Mouse (Mus musculus) heart, adult 2 months (tissue): ENCODE measurements around the gene Slc35g1. TPM values are rescaled to one million over a fixed set of nuclear protein-coding genes. Genes with fewer than 3 reads are reported as not detected.

Experiments used
- DNase-seq, 2 experiments: peaks; one replicate each; pipeline ENCODE4 v3.0.0; 2021
- H3K27ac ChIP-seq: fragments of 200-600 bp; 2 replicates; pipeline ENCODE4 v1.8.1; 2022
- H3K27me3 ChIP-seq: fragments of 200-500 bp; 2 replicates; pipeline ENCODE4 v1.6.1; 2012; ENCODE audit warnings: mild to moderate bottlenecking, low read length, inconsistent platforms, mixed read lengths; ENCODE audit not compliant: control insufficient read depth, insufficient read depth
- H3K36me3 ChIP-seq: fragments of 200-500 bp; 2 replicates; pipeline ENCODE4 v1.6.1; 2012; ENCODE audit warnings: low read length, inconsistent platforms; ENCODE audit not compliant: control insufficient read depth, insufficient read depth
- H3K4me1 ChIP-seq: fragments of 200-500 bp; 2 replicates; pipeline ENCODE4 v1.6.1; 2011; ENCODE audit warnings: low read length; ENCODE audit not compliant: control insufficient read depth, insufficient read depth
- H3K4me3 ChIP-seq: fragments of 200-600 bp; 2 replicates; pipeline ENCODE4 v1.8.1; 2022
- H3K79me2 ChIP-seq: fragments of 200-500 bp; replicated peaks from 2 replicates; pipeline ENCODE4 v1.6.1; 2012; ENCODE audit warnings: mild to moderate bottlenecking, inconsistent platforms, low read length, moderate library complexity, mixed read lengths; ENCODE audit not compliant: control insufficient read depth, insufficient read depth
- H3K9ac ChIP-seq: fragments of 200-500 bp; 2 replicates; pipeline ENCODE4 v1.6.1; 2012; ENCODE audit warnings: low read depth, mild to moderate bottlenecking, control low read depth, inconsistent platforms, low read length, mixed read lengths
- CTCF ChIP-seq: fragments of 200-600 bp; IDR thresholded peaks from 2 replicates; pipeline ENCODE4 v1.8.1; 2022; ENCODE audit warnings: antibody characterized with exemption, mild to moderate bottlenecking, moderate library complexity
- EP300 ChIP-seq: fragments of 200-500 bp; IDR thresholded peaks from 2 replicates; pipeline ENCODE4 v1.6.1; 2011; ENCODE audit warnings: low read depth, low read length, control low read depth; ENCODE audit not compliant: insufficient read depth
- POLR2A ChIP-seq: fragments of 200-500 bp; IDR thresholded peaks from 2 replicates; pipeline ENCODE4 v1.6.1; 2011; ENCODE audit warnings: mild to moderate bottlenecking, low read depth, low read length, control low read depth; ENCODE audit not compliant: insufficient read depth
- WGBS: fragments of 180-500 bp; shearing (Covaris S2); methylation state at CpG from one replicate; pipeline ENCODE4 v1.1.7; 2018; 5-methylcytosine and 5-hydroxymethylcytosine counted together
- intact Hi-C: fragments of 180-260 bp; cut with DNase I; formaldehyde crosslinking; loops from one replicate; pipeline ENCODE4 v1.15.1; 2025
- polyA plus RNA-seq: library from polyadenylated mRNA; depleted of rRNA; stranded (reverse); fragments of >200 nt; gene quantifications from 2 replicates; pipeline ENCODE4 v1.2.3, GENCODE M21; 2012
- total RNA-seq, 2 experiments: library from RNA; stranded (reverse); gene quantifications; 2 replicates each; pipeline ENCODE4 v1.2.3; 2021

The Slc35g1 gene
- total and polyA plus RNA-seq, 3 experiments = 0.92 to 2.2 (median 2.0) TPM

GRCm38 (mm10) chr19:38361850-38362249 lies 33.9 kb upstream of the Slc35g1 start:
- TF ChIP-seq EP300 (no peak), POLR2A (no peak), CTCF (no peak)
- intact Hi-C loops = no loop called here
- Histone ChIP-seq H3K36me3 (no peaks in the 10 kb centered on the region), H3K9ac (no peak overlapping the region), H3K79me2 (no peaks in the 10 kb centered on the region), H3K27ac (no peak overlapping the region), H3K4me3 (no peak overlapping the region), H3K4me1 (no peaks in the 10 kb centered on the region), H3K27me3 (no peaks in the 10 kb centered on the region)
- no peak for DNase-seq
- 69% methylated on average over 2 of the region's 2 CpGs for WGBS

- no peak for DNase-seq
- Histone ChIP-seq H3K27me3 (no peaks in the 10 kb centered on the region), H3K36me3 (no peaks in the 10 kb centered on the region), H3K9ac (no peak overlapping the region), H3K79me2 (no peaks in the 10 kb centered on the region), H3K4me3 (no peak overlapping the region), H3K27ac (no peak overlapping the region), H3K4me1 (no peaks in the 10 kb centered on the region)
- no peak for TF ChIP-seq POLR2A
- no peak for TF ChIP-seq EP300
- no peak for TF ChIP-seq CTCF
- intact Hi-C loops = no loop called here
- 53% methylated on average over 1 of the region's 1 CpGs for WGBS
These were observed 32.4 kb upstream of the Slc35g1 start for GRCm38 (mm10) chr19:38363358-38363757.

GRCm38 (mm10) chr19:38363879-38364659 lies 31.7 kb upstream of the Slc35g1 start:
- intact Hi-C loops = no loop called here
- H3K27ac ChIP-seq = no peak overlapping the region
- DNase-seq = no peak
- H3K4me1 ChIP-seq = no peaks in the 10 kb centered on the region
- no peaks in the 10 kb centered on the region for H3K27me3 ChIP-seq
- H3K4me3 ChIP-seq = no peak overlapping the region
- H3K36me3 ChIP-seq = no peaks in the 10 kb centered on the region
- TF ChIP-seq POLR2A (no peak), CTCF (no peak), EP300 (no peak)
- WGBS = 38% methylated on average over 6 of the region's 6 CpGs
- no peaks in the 10 kb centered on the region for H3K79me2 ChIP-seq
- no peak overlapping the region for H3K9ac ChIP-seq

- TF ChIP-seq CTCF (no peak), EP300 (no peak), POLR2A (no peak)
- WGBS = 45% methylated on average over 11 of the region's 11 CpGs
- intact Hi-C loops = no loop called here
- no peaks in the 10 kb centered on the region for H3K79me2 ChIP-seq
- no peak overlapping the region for H3K27ac ChIP-seq
- no peak overlapping the region for H3K4me3 ChIP-seq
- H3K9ac ChIP-seq = no peak overlapping the region
- H3K27me3 ChIP-seq = no peaks in the 10 kb centered on the region
- no peaks in the 10 kb centered on the region for H3K36me3 ChIP-seq
- no peaks in the 10 kb centered on the region for H3K4me1 ChIP-seq
- DNase-seq = no peak
These were observed 30.7 kb upstream of the Slc35g1 start for GRCm38 (mm10) chr19:38364939-38365614.

GRCm38 (mm10) chr19:38372460-38373102 lies 23.2 kb upstream of the Slc35g1 start:
- no peak for DNase-seq
- H3K27me3 ChIP-seq = no peaks in the 10 kb centered on the region
- no peak overlapping the region for H3K4me3 ChIP-seq
- WGBS = 37% methylated on average over 11 of the region's 11 CpGs
- no peaks in the 10 kb centered on the region for H3K79me2 ChIP-seq
- no peaks in the 10 kb centered on the region for H3K36me3 ChIP-seq
- no peaks in the 10 kb centered on the region for H3K4me1 ChIP-seq
- no peak overlapping the region for H3K27ac ChIP-seq
- TF ChIP-seq POLR2A = no peak
- no peak for TF ChIP-seq EP300
- TF ChIP-seq CTCF = no peak
- intact Hi-C loops = no loop called here
- no peak overlapping the region for H3K9ac ChIP-seq

- TF ChIP-seq POLR2A (no peak), EP300 (no peak), CTCF (no peak)
- DNase-seq = no peak
These were observed 22.4 kb upstream of the Slc35g1 start for GRCm38 (mm10) chr19:38373371-38373770.

More at GRCm38 (mm10) chr19:38373371-38373770, 22.4 kb upstream of the Slc35g1 start:
- H3K27ac ChIP-seq = no peak overlapping the region
- H3K79me2 ChIP-seq = no peaks in the 10 kb centered on the region
- no peaks in the 10 kb centered on the region for H3K27me3 ChIP-seq
- intact Hi-C loops = no loop called here
- 73% methylated on average over 2 of the region's 2 CpGs for WGBS
- H3K36me3 ChIP-seq = no peaks in the 10 kb centered on the region
- no peaks in the 10 kb centered on the region for H3K4me1 ChIP-seq
- H3K4me3 ChIP-seq = no peak overlapping the region
- H3K9ac ChIP-seq = no peak overlapping the region
